Mouse (Mus musculus): Measurements from ENCODE around the gene Plod3.

GRCm38 (mm10) chr5:137029643-137030415, 43.0 kb downstream of the Plod3 start:
- no peak for TF ChIP-seq EP300 (IDR thresholded peaks at IDR 0.05; ENCODE audit: low read depth)
- TF ChIP-seq CTCF (IDR thresholded peaks at IDR 0.05; ENCODE audit: low read depth): no peak
